Mouse (Mus musculus) cerebellum, adult 9-10 months (tissue): ENCODE results near the gene Commd8.

Source experiments
- DNase-seq: peaks from one replicate; pipeline ENCODE4 v3.0.0; 2022

Gene Commd8

DNA sequence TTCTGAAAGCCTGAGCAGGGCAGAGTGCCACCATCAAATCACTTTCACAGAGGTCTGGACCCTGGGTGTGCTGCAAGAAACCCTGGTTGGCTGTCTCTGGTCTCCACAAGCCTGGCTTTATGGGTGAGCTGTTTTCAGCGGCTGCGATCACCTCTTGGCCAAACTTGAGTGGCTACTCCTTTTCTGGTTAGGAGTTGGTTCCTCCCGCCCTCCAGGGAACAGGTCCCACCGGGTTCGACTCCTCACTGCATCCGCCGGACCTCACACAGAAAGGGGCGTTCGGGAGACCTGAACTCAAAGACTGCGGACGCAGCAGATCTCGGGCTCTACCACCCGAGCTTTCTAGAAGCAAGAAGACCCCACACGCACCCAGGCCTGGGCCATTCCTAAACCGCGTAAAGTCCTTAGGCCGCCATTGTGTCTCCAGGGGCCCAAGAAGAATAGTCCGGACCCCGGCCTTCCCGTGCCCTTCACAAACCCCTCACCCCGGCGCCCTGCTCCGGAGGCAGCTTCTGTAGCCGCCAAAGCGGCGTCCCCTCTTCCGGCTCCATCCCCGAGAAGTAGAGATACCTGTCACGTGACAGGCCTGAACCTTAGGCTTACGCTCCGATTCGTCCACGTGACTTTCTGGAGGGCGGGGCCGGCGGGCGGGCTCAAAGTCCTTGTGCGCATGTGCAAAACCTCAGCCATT is at the start of gene Commd8:
Gene Commd8 (minus strand): TSS at position 596 of the 691 bp plus-strand sequence.
- DNase-seq: peak; percentile 95

DNA sequence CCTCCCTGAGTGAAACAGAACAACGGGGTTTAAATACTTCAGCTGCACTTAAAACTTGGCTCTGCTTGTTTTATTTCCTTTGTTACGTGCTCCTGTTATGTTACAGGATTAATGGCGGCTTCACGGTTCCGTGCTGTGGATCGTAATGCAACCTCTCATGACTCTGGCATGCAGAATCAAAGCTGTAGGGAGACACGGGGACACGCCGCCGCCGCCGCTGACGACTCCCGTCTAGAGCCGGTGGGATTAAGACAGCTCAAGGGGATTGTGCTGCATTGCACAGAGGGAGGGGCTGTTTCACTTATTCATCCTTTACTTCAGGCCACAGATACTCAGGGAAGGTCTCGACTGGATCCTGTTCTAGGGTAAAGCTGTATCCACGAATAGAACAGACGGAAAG is 43.8 kb upstream of the Commd8 start:
- DNase-seq: no peak

DNA sequence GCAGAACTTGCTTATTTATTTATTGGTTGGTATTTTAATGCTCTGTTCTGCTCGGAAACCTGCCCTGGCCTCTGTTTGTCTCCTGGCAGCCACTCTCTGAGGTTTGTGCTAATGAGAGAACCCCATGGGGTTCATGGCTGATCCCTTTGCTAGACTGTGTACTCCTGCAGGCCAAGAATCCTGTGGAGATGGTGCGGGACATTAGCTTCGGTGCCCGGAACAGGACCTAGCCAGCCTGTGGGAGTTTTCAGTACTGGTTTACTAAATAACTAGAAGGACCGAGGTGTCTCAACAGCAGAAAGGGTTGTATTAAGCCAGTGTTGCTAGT is 42.8 kb upstream of the Commd8 start:
- DNase-seq: no peak

DNA sequence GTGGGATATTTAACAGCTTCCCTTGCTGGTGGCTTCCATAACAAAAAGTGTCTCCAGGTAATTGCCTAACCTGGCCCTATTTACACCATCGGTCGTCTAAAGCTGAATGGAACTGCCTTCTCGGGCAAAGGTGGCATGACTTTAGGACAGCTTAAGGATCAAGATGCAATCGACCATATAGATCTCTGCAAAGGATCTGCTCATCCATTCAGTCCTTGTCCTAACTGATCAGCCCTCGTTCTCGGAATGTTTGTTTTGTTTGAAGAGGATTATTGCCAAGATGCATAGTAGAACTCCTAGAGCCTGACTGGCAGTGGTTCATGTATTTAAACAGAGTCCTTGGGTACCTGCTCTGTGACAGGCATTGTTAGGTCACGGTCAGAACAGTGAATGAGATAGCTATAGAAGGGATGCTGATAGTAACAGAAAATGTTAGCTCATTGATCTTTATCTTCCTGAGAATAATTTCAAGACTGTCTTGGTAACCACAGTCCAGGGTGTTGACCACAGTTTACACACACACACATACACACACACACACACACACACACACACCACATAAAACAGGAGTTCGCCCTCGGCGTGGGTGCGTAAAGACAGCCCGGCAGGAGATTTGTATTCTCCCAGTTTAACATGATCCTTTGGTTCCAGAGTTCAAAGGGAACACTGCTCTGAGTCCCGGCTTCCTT is 42.3 kb upstream of the Commd8 start:
- DNase-seq: no peak

DNA sequence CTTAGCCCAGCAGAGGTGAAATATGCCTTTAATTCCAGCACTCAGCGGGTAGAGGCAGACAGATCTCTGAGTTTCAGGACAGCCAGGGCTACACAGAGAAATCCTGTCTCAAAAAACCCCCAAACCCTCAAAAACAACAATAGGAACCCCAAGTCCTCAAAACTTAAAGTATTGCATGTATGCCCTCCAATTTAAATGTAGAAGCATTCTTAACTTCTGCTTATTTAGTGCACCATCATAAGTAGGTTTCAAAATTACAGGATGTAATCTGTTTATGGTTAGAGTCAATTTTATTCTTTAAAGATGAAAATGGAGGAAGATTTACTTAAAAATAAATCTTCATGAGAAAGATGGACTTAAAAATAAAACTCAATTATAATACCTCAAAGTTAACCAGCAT is 40.5 kb upstream of the Commd8 start:
- no peak for DNase-seq

DNA sequence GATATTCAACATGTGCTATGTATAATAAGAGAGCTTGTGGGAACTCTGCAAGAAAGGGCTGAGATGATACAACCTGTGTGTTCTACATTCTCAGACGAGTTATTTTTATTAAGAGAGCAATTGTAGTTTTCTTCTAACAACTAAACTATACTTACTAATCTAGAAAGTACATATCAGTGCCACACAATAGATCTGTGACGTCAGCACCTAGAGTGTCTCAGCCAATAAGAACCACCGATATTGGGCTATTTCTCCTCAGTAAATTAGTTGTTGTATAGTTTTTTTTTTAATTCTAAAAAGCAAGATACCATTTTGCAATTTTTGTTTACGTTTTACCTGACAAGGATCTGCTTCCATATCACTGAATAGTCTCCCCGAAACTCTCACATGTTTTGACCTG is 37.3 kb upstream of the Commd8 start:
- no peak for DNase-seq

DNA sequence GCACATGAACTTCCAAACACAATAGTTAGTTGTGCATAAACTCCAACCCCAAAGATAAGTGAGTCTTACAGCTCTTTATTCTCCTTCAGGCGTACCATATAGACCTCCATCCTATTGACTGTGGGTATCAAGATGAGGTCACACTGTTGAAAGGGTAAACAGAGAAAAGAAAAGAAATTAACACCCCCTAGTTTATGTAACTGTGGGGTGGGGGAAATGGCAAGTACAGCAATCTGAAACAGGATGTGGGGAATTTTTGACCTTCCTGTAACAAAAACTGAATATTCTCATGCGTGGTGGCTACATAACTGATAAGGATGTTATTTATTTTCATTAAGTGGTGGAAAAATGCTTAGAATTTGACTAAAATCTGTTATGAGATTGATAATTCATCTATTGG is 36.5 kb upstream of the Commd8 start:
- no peak for DNase-seq

DNA sequence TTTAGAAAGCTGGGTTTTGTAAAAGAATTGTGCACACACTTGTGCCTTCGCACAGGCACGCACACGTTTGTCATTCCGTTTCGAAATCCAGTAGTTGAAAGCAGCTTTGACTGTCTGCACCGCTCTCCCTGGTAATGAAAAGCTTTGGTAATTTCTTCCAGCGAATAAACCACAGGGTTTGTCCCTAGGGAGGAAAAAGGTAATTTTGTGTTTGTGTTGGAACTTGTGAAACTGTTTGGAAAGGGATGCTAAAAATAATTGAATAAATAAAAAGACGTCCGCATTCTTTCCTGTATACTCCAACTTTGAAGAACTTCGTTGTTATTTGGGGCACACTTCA is 35.7 kb upstream of the Commd8 start:
- DNase-seq: no peak

DNA sequence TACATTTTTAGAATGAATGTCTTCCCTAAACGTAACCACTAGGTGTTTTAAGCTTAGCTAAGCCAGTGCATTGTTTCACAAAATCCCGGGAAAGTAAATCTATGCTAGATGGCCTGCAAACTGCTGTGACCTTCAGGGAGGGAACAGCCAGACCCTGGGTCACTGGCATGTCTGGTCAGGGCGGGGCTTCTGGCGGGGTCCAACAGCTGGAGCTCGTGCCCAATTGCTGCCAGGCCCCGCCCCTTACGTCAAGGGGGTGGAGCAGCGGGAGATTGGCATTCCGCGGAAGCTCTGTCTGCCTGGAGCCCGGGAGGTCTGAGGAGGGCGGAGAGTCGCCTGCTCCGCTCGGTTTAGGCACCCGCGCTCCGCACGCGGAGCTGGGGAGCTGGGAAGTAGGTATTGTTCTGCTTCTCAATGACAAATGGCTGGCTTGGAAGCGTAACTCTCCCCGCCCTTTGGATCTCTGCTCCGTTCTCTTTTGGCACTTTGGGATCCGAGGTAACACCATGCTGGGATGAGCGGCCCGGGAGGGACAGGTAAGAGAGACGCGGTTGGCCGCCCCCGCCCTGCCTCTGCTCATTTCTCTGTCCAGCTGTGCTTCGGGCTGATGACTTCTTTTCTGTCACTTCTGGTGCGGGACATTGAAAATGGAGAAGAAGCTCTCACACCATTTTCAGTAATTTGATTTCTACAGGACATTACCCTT is 35.2 kb upstream of the Commd8 start:
- peak; percentile 27 for DNase-seq

DNA sequence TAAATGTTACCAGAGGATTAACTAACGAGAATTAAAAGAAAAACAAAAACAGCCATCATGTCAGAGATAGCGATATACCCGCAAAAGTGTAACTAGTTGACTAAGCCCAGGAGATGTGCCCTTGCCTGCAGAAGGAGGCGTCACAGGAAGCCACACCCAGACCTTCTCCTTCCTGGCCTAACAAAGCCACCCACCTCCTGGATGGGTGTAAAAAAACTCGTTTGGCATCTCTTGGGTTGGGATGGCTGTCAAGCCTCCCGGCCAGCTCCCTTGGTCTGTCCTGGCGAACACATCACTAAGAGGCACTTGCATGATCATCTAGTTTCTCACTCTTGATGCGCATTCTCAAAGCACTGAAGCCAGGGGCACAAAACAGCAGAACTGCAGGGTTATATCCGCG is 34.0 kb upstream of the Commd8 start:
- DNase-seq: no peak

DNA sequence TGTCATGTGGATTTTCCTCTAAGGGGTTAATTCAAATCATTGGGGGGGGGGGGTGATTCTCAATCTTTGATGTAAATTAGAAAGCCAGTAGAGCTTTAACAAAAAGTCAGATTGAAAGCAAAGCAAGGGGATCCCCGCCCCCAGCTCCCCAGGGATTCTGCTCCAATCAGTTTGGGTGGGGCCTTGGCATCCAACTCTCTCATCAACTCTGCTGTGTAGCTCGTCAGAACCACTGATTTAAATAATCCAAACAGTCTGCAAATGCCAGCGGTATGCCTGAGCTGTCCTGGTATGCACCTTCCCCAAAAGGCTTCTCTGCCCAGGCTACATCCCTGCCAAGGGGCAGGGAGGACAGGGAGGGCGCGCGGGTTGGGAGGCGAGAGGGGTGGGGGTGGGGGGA is 33.6 kb upstream of the Commd8 start:
- DNase-seq: no peak

DNA sequence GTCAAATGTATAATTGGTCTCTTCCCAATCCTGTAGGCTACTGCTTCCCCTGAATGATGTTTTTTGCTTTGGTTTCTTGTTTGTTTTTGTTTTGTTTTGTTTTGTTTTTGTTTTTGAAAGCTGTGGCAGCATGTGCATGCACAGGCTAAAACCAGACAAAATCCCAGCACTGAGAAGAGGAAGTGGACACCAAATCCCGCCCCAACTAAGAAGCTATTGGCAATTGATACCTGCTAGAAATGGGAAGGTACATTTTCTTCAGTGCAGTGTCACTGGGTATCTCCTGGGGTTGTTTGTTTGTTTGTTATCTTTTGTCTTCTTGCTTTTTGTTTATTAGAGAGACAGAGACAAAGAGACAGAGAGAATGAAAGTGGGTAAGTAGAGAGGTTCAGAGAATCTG is 27.5 kb upstream of the Commd8 start:
- no peak for DNase-seq

DNA sequence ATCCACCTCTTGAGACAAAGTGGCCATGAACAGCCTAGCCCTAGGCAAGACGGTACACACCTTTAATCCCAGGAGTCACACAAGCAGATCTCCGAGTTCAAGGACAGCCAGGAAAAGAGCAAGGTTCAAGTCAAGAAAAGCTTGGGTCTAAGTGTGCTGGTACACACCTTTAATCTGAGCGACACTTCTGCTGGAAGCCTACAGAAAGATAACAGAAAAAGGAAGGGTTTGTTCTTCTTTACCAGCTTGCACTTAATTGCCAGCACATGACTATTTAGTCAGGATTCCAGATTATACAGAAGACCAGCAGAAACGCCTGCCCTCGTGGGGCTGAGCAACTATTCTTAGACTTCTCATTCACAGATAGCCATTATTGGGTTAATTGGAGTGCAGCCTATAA is 23.9 kb upstream of the Commd8 start:
- DNase-seq: no peak

DNA sequence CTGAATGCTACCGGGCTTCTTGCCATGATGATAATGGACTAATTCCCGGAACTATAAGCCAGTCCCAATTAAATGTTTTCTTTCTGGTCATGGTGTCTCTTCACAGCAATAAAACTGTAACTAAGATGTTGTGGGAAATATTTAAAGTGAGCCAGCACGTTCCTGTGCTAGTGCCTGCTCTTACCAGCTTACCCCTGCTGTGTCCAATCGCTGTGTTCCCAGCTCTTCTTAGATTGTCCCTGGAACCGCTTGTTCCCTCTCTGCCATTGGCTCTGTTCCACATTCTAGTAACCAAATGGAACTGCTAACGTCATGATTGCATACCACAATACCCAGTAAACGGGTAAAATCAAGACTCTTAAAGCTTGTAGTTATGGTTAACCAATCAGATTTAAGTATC is 23.2 kb upstream of the Commd8 start:
- DNase-seq: no peak

DNA sequence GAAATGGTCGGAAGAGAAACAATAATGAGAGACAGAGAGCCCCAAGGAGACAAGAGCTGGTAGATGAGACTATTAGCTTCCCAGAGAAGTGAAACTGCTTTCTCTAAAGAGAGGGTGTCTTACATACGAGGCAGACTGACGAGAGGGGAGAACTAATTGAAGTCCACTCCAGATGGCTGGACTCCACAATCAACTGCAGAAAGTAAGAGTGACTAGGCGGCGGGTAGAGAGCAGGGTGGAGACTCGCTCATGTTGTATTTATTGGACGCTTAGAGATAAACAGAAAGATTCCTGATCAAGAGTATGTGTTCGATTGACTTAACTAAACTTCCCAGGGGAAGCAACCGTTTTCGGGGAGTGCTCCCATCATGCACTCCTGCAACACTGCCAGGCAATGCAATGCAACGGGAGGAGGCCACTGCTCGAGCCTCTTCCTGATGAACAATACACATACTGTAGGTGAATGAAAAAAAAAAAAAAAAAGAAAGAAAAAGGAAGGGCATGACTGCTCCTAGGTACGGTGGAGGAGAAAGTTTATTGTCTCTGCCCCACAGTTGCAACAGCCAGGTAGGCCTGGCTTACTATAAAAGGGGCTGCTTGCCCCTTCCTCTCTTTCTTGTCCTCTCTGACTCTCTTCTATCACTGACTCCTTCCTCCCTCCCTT is 16.6 kb upstream of the Commd8 start:
- no peak for DNase-seq

DNA sequence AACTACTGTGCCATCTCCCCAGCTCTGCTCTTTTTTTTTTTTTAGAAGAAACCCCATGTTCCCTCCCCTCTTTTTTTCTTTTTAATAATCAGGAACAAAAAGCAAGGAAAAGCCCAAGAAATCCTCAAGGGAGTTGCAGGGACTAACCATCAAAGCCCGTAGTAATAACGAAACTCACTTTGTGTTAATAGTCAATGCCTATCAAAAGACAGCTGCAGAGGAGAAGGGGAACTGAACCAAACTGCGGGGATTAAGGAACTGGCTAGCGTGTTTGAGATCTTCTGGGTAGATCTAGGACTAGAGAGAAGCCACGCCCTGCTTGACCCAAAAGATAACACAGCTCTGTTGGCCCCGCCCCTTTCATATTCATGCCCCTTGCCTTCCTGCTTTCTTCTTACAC is 15.9 kb upstream of the Commd8 start:
- DNase-seq: no peak

DNA sequence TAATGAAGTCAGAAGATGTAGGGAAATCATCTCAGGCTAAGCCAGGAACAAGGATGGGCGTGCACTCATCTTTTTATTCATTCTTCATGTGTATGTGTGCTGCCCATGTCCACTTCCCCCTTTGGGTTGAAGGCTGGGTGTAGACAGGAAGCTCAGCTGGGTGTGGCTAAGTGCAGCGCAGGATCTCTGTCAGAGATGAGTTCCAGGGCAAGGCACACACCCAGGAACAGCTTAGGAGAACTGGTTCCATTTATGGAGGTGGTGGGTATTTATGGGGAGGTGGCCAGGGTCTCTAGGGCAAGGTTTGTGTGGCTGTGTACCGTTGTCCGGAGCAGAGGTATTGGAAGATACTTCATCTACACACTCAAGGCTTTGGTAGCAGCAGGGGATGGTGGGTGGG is 14.8 kb upstream of the Commd8 start:
- DNase-seq: no peak

DNA sequence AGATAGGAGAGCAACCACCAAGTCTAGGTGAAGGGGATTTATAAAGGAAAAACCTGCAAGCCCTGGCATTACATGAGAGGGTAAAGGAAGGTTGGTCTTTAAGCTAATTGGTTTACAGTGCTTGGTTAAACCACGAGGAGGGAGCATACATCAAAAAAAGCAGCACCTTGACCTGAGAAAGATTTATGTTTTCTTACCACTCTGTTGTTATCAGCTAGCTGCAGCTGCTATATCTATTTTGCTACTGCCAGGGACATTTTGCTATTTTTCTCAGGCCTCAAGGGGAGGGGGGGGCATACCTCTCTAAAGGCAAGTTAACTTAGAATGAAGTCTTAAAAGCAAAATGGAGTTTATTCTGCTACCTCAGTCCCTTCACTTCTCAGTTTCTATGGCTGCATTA is 13.2 kb upstream of the Commd8 start:
- DNase-seq: no peak

DNA sequence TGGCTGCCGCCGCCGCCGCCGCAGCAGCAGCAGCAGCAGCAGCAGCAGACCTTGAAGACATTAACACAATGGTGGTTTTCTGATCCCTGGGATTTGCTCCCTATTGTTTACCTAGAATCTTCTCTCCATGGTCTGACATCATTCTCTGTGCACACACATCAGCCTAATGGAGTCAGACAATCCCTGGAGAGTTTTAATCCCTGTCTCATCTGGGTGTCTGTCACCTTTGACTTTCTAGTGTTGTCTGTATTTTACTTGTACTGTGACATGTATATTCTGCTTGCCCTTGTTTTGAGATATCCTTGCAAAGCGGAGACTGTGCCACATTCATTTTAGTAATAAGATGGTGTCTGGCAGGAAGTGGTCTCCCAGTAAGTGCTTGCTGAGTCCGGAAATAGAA is 7.5 kb upstream of the Commd8 start:
- DNase-seq: no peak

DNA sequence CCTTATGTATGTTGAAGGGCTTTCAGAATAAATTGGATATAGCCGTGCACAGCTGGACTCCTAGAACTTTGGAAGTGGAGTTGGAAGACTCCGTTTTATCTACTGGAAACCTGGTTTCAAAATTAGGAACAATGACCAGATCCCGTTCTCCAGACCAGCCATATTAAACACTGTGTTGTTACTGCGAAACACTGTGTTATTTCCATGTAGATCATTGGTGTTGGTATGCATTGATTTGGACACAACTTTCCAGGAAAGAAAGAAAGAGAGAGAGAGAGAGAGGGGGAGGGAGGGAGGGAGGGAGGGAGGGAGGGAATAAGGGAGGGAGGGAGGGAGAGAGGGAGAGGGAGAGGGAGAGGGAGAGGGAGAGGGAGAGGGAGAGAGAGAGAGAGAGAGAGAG is 7.1 kb upstream of the Commd8 start:
- no peak for DNase-seq

DNA sequence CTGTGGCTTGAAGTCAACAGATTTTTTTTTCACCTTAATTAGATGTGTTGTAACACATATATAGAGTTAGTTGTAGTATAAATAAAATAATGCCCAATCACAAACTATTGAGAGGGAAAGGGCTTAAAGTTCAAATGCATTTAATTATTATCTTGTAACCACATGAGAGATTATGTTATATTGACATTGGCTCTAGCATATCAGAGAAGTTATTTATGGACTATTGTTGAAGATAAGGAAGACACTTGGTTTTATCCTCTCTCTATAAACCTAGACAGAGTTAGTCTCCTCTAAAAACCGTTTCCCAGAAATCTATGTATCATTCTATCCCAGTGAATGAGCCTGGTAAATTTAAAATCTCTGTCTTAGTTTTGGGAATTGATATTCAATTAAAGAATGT is 5.5 kb upstream of the Commd8 start:
- no peak for DNase-seq

DNA sequence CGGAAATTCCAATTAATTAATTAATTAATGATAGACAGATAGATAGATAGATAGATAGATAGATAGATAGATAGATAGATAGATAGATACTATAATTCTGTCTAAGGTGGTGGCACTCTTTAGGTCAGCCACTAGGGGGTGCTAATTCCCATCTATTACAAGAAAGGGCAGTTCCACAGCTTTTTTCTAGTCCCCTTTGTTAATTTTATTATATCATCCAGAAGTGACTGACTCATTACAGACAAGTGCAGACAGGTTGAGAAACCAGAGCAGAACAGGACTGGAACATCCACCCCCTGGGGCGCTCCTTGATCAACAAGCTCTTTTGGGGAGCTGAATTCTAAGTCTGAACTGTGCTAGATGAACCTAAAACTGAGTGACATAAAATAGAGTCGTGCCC is 4.7 kb upstream of the Commd8 start:
- DNase-seq: peak; percentile 31

DNA sequence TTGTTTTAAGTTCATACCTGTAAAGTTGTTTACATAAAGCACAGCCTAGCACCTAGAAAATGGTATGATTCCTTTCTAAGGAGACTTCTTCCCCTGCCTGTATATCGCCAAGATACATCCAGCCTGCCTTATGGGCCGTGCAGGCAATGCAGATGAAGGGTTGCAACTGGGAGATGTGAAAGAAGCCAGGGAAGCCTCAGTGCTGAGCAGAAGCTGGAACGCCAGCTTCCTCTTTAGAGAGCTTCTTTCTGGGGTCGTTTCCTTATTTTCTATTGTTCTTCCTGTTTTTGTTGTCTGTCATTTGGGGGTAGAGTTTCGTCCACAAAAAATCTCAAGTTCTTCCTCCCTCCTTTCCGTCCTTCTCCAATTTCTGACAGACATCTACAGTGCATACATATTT is 2.1 kb upstream of the Commd8 start:
- no peak for DNase-seq

DNA sequence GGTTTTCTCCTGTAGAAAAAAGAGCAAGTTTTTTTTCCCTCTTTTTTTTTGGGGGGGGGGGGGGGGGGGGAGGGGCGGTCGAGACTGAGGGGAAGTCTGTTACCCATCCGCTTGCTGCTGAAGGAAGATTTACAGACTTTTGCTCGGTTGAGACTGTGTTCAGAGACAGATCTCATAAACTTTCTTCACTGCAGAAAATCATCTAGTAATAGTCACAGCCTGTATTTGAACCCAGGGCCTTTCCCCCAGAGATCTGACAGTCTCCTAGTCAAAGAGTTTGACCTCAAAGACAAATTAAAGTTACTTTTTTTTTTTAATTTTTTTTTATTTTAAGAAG is 264 bp upstream of the Commd8 start:
- DNase-seq: no peak
